Comparison of ENCODE assay signal across 8 mouse cellular contexts in genomic region chr5:24447624-24448298, GRCm38 (mm10). TPM values are rescaled to one million over a fixed set of nuclear protein-coding genes. Genes with fewer than 3 reads are reported as not detected.
DNase-seq lines count a peak whose midpoint lies in the region; ATAC-seq lines count a peak whose summit lies in the region.

Tmub1 (minus strand) TSS chr5:24447854.

- H3K4me1 ChIP-seq in hindbrain, embryonic 12.5 days = peaks cover 40% of the 10 kb centered on the region

- H3K36me3 ChIP-seq in hindbrain, embryonic 12.5 days = peaks cover 5% of the 10 kb centered on the region

- peak within 1 kb of the TSS; percentile 70 for H3K9ac ChIP-seq in hindbrain, embryonic 12.5 days

- 0 out of 2 replicates have a peak, but pooled peaks cover 3% of the 10 kb centered on the region for H3K27me3 ChIP-seq in hindbrain, embryonic 12.5 days

- peak; percentile 43 for ATAC-seq in hindbrain, embryonic 12.5 days (ENCODE audit: low FRiP score)

- peak within 1 kb of the TSS; percentile 78 for H3K4me2 ChIP-seq in hindbrain, embryonic 12.5 days (replicated peaks)

- WGBS in hindbrain, embryonic 12.5 days = 2% methylated on average over 34 of the region's 34 CpGs

- H3K4me3 ChIP-seq in hindbrain, embryonic 12.5 days = peak within 1 kb of the TSS; percentile 54

- peak within 1 kb of the TSS; percentile 53 for H3K27ac ChIP-seq in hindbrain, embryonic 12.5 days

- no peaks in the 10 kb centered on the region for H3K9me3 ChIP-seq in hindbrain, embryonic 12.5 days (replicated peaks)

- DNase-seq in Muller cell, postnatal 12 days (ENCODE audit: inconsistent ontology term) = peak; percentile 79
- DNase-seq in cerebellum, adult 9-11 months = peak; percentile 89
- DNase-seq in frontal cortex, postnatal 14 days (ENCODE audit: low spot score in 2 of 2) = peak; percentile 79 to 80
- peak; percentile 81 to 83 for DNase-seq in layer of hippocampus, postnatal 14 days (ENCODE audit: low spot score in 2 of 2)
- DNase-seq in lung, postnatal 10 days = peak; percentile 88
- DNase-seq in ovary, postnatal 36 days (ENCODE audit: low spot score) = peak; percentile 81
- peak; percentile 88 for DNase-seq in thymus, postnatal 25 days

RNA-seq across cellular contexts. Expression of gene Tmub1, which starts in this region (rescaled TPM):
- polyA plus RNA-seq in hindbrain, embryonic 12.5 days (2016; fragmentation: Nextera tagmentation; extraction: Ambion mirVana) = 32.6 and 36.7 TPM in 2 replicates
- total RNA-seq in layer of hippocampus, postnatal 14 days (2021) = 10 to 100 TPM; 23.1 to 27.5 TPM

Comparison
In these comparisons a context has a peak if more than half of its experiments do, and no peak if none do; other contexts are left out.
1. Peak in every context shown above with its lines: DNase-seq, ATAC-seq, H3K4me3 ChIP-seq and H3K27ac ChIP-seq.